Mouse (Mus musculus): ENCODE data around the gene Spink4. TPM values are rescaled to one million over a fixed set of nuclear protein-coding genes. Genes with fewer than 3 reads are reported as not detected.

Gene Spink4
- polyA plus RNA-seq, 1 experiment from 2014 or later: not detected

- no peak for ATAC-seq (ENCODE audit: low FRiP score)
- Histone ChIP-seq H3K4me3 (no peak overlapping the region), H3K27me3 (no peaks in the 10 kb centered on the region), H3K4me1 (replicated peaks) (no peaks in the 10 kb centered on the region), H3K4me2 (no peak overlapping the region), H3K9me3 (no peaks in the 10 kb centered on the region), H3K9ac (no peak overlapping the region), H3K27ac (no peak overlapping the region), H3K36me3 (no peaks in the 10 kb centered on the region)
- WGBS: 85% methylated on average over 4 of the region's 4 CpGs
These were observed 34.0 kb upstream of the Spink4 start for GRCm38 (mm10) chr4:40885883-40886282.

- Histone ChIP-seq H3K27ac (no peak overlapping the region), H3K9me3 (no peaks in the 10 kb centered on the region), H3K4me3 (no peak overlapping the region), H3K27me3 (no peaks in the 10 kb centered on the region), H3K9ac (no peak overlapping the region), H3K4me2 (no peak overlapping the region), H3K4me1 (replicated peaks) (no peaks in the 10 kb centered on the region), H3K36me3 (no peaks in the 10 kb centered on the region)
- ATAC-seq (ENCODE audit: low FRiP score): no peak
- 85% methylated on average over 11 of the region's 11 CpGs for WGBS
These were observed 31.0 kb upstream of the Spink4 start for GRCm38 (mm10) chr4:40888839-40889238.

GRCm38 (mm10) chr4:40889252-40889651 lies 30.6 kb upstream of the Spink4 start:
- H3K9me3 ChIP-seq: no peaks in the 10 kb centered on the region
- H3K4me1 ChIP-seq (replicated peaks): no peaks in the 10 kb centered on the region
- no peak overlapping the region for H3K4me2 ChIP-seq
- 80% methylated on average over 3 of the region's 3 CpGs for WGBS
- no peak for ATAC-seq (ENCODE audit: low FRiP score)
- H3K36me3 ChIP-seq: no peaks in the 10 kb centered on the region
- no peak overlapping the region for H3K9ac ChIP-seq
- H3K4me3 ChIP-seq: no peak overlapping the region
- H3K27me3 ChIP-seq: no peaks in the 10 kb centered on the region
- H3K27ac ChIP-seq: no peak overlapping the region

- Histone ChIP-seq H3K27ac (no peak overlapping the region), H3K9me3 (no peaks in the 10 kb centered on the region), H3K27me3 (no peaks in the 10 kb centered on the region), H3K9ac (no peak overlapping the region), H3K4me2 (no peak overlapping the region), H3K4me1 (replicated peaks) (no peaks in the 10 kb centered on the region), H3K4me3 (no peak overlapping the region), H3K36me3 (no peaks in the 10 kb centered on the region)
- no peak for ATAC-seq (ENCODE audit: low FRiP score)
- WGBS: 88% methylated on average over 4 of the region's 4 CpGs
These were observed 29.9 kb upstream of the Spink4 start for GRCm38 (mm10) chr4:40889983-40890382.

GRCm38 (mm10) chr4:40891206-40891605 lies 28.6 kb upstream of the Spink4 start:
- Histone ChIP-seq H3K36me3 (no peaks in the 10 kb centered on the region), H3K27ac (no peak overlapping the region), H3K27me3 (no peaks in the 10 kb centered on the region), H3K9me3 (no peaks in the 10 kb centered on the region), H3K4me1 (replicated peaks) (no peaks in the 10 kb centered on the region), H3K9ac (no peak overlapping the region), H3K4me3 (no peak overlapping the region), H3K4me2 (no peak overlapping the region)
- no peak for ATAC-seq (ENCODE audit: low FRiP score)
- 88% methylated on average over 5 of the region's 5 CpGs for WGBS

- no peaks in the 10 kb centered on the region for H3K27me3 ChIP-seq
These were observed 24.7 kb upstream of the Spink4 start for GRCm38 (mm10) chr4:40895118-40895517.

GRCm38 (mm10) chr4:40895646-40896045 lies 24.2 kb upstream of the Spink4 start:
- no peak for ATAC-seq (ENCODE audit: low FRiP score)
- H3K4me1 ChIP-seq (replicated peaks): no peaks in the 10 kb centered on the region
- H3K4me2 ChIP-seq: no peak overlapping the region
- H3K36me3 ChIP-seq: no peaks in the 10 kb centered on the region
- H3K4me3 ChIP-seq: no peak overlapping the region
- H3K27ac ChIP-seq: no peak overlapping the region
- H3K27me3 ChIP-seq: no peaks in the 10 kb centered on the region
- 98% methylated on average over 2 of the region's 2 CpGs for WGBS
- no peaks in the 10 kb centered on the region for H3K9me3 ChIP-seq
- no peak overlapping the region for H3K9ac ChIP-seq

More at GRCm38 (mm10) chr4:40895118-40895517, 24.7 kb upstream of the Spink4 start:
- no peak overlapping the region for H3K27ac ChIP-seq
- WGBS: 93% methylated on average over 3 of the region's 3 CpGs
- no peak overlapping the region for H3K4me3 ChIP-seq
- ATAC-seq (ENCODE audit: low FRiP score): no peak
- H3K9me3 ChIP-seq: no peaks in the 10 kb centered on the region
- H3K9ac ChIP-seq: no peak overlapping the region
- no peaks in the 10 kb centered on the region for H3K36me3 ChIP-seq
- H3K4me2 ChIP-seq: no peak overlapping the region
- no peaks in the 10 kb centered on the region for H3K4me1 ChIP-seq (replicated peaks)

- Histone ChIP-seq H3K4me2 (no peak overlapping the region), H3K9ac (no peak overlapping the region), H3K36me3 (no peaks in the 10 kb centered on the region), H3K27me3 (no peaks in the 10 kb centered on the region), H3K4me1 (replicated peaks) (no peaks in the 10 kb centered on the region), H3K27ac (no peak overlapping the region), H3K4me3 (no peak overlapping the region), H3K9me3 (no peaks in the 10 kb centered on the region)
- no peak for ATAC-seq (ENCODE audit: low FRiP score)
- WGBS: 82% methylated on average over 6 of the region's 6 CpGs
These were observed 21.3 kb upstream of the Spink4 start for GRCm38 (mm10) chr4:40898476-40899044.

GRCm38 (mm10) chr4:40899264-40899663 lies 20.6 kb upstream of the Spink4 start:
- no peaks in the 10 kb centered on the region for H3K4me1 ChIP-seq (replicated peaks)
- no peak overlapping the region for H3K4me2 ChIP-seq
- no peak for ATAC-seq (ENCODE audit: low FRiP score)
- H3K9ac ChIP-seq: no peak overlapping the region
- no peaks in the 10 kb centered on the region for H3K36me3 ChIP-seq
- H3K4me3 ChIP-seq: no peak overlapping the region
- no peaks in the 10 kb centered on the region for H3K9me3 ChIP-seq
- no peak overlapping the region for H3K27ac ChIP-seq
- 75% methylated on average over 2 of the region's 2 CpGs for WGBS
- no peaks in the 10 kb centered on the region for H3K27me3 ChIP-seq

- Histone ChIP-seq H3K27me3 (no peaks in the 10 kb centered on the region), H3K4me1 (replicated peaks) (no peaks in the 10 kb centered on the region), H3K36me3 (no peaks in the 10 kb centered on the region), H3K4me3 (no peak overlapping the region), H3K9me3 (no peaks in the 10 kb centered on the region), H3K4me2 (no peak overlapping the region), H3K9ac (no peak overlapping the region), H3K27ac (no peak overlapping the region)
- no peak for ATAC-seq (ENCODE audit: low FRiP score)
- 94% methylated on average over 3 of the region's 3 CpGs for WGBS
These were observed 19.8 kb upstream of the Spink4 start for GRCm38 (mm10) chr4:40900071-40900470.

- no peak overlapping the region for H3K27ac ChIP-seq
- no peak overlapping the region for H3K9ac ChIP-seq
- H3K4me2 ChIP-seq: no peak overlapping the region
- no peaks in the 10 kb centered on the region for H3K36me3 ChIP-seq
- WGBS: 93% methylated on average over 4 of the region's 4 CpGs
- ATAC-seq (ENCODE audit: low FRiP score): no peak
- H3K4me1 ChIP-seq (replicated peaks): no peaks in the 10 kb centered on the region
- no peaks in the 10 kb centered on the region for H3K27me3 ChIP-seq
- H3K9me3 ChIP-seq: no peaks in the 10 kb centered on the region
- no peak overlapping the region for H3K4me3 ChIP-seq
These were observed 19.2 kb upstream of the Spink4 start for GRCm38 (mm10) chr4:40900612-40901011.

GRCm38 (mm10) chr4:40906298-40906697 lies 13.6 kb upstream of the Spink4 start:
- no peaks in the 10 kb centered on the region for H3K9me3 ChIP-seq
- ATAC-seq (ENCODE audit: low FRiP score): no peak
- WGBS: 60% methylated on average over 1 of the region's 1 CpGs

GRCm38 (mm10) chr4:40908261-40908969 lies 11.4 kb upstream of the Spink4 start:
- Histone ChIP-seq H3K4me1 (replicated peaks) (peaks cover 5% of the 10 kb centered on the region; the same call in 1 of the 2 replicates), H3K4me3 (no peak overlapping the region), H3K4me2 (no peak overlapping the region), H3K27ac (no peak overlapping the region), H3K36me3 (no peaks in the 10 kb centered on the region), H3K9me3 (no peaks in the 10 kb centered on the region), H3K27me3 (no peaks in the 10 kb centered on the region), H3K9ac (no peak overlapping the region)
- 52% methylated on average over 20 of the region's 20 CpGs for WGBS
- ATAC-seq (ENCODE audit: low FRiP score): no peak

More at GRCm38 (mm10) chr4:40906298-40906697, 13.6 kb upstream of the Spink4 start:
- H3K4me3 ChIP-seq: no peak overlapping the region
- H3K27ac ChIP-seq: no peak overlapping the region
- no peak overlapping the region for H3K9ac ChIP-seq
- no peaks in the 10 kb centered on the region for H3K36me3 ChIP-seq
- H3K4me1 ChIP-seq (replicated peaks): peaks cover 5% of the 10 kb centered on the region; the same call in 1 of the 2 replicates
- H3K4me2 ChIP-seq: no peak overlapping the region
- no peaks in the 10 kb centered on the region for H3K27me3 ChIP-seq
